Mouse (Mus musculus) cerebellum, adult 2 months (tissue): ENCODE measurements at regions not wholly inside any gene's neighbourhood (a gene's known extent, or its start where the extent isn't known, plus 50 kb on each side); places are given as distances from the start of the nearest gene placed in this dataset.

Source experiments
- CTCF ChIP-seq: fragments of 200-500 bp; IDR thresholded peaks from 2 replicates; pipeline ENCODE4 v1.5.1; 2011; ENCODE audit warnings: low read depth, mild to moderate bottlenecking, control low read depth, low read length, moderate library complexity, borderline replicate concordance; ENCODE audit not compliant: insufficient read depth
- POLR2A ChIP-seq: fragments of 200-500 bp; IDR thresholded peaks from 2 replicates; pipeline ENCODE4 v1.6.1; 2011; ENCODE audit warnings: low read length, control low read depth, borderline replicate concordance; ENCODE audit not compliant: insufficient read depth

- TF ChIP-seq CTCF (no peak), POLR2A (no peak)
These were observed 961.4 kb downstream of the Mat2b start for GRCm38 (mm10) chr11:39733434-39734076.
